Mouse (Mus musculus) megakaryocyte, embryonic 14.5 days (primary cell): ENCODE results near the gene Col23a1.

Experiments used
- FLI1 ChIP-seq: IDR thresholded peaks from 2 replicates; pipeline ENCODE4 v1.6.1; 2012; ENCODE audit warnings: low read length, inconsistent platforms, mixed read lengths
- GATA1 ChIP-seq: IDR thresholded peaks from 3 replicates; pipeline ENCODE4 v1.6.1; 2012; ENCODE audit warnings: mixed read lengths, low read length, inconsistent platforms, borderline replicate concordance

GRCm38 (mm10) chr11:51337585-51337984 is 47.9 kb downstream of the Col23a1 start:
- TF ChIP-seq FLI1 (no peak), GATA1 (no peak)
